Mouse (Mus musculus) spleen, embryonic (tissue): ENCODE measurements at regions not wholly inside any gene's neighbourhood (a gene's known extent, or its start where the extent isn't known, plus 50 kb on each side); places are given as distances from the start of the nearest gene placed in this dataset.

Source experiments
- CTCF ChIA-PET: fragments of 350-600 bp; sonication (Branson Sonifier 250); formaldehyde crosslinking; loops from one replicate; lab custom pipeline; 2022; lab: Charles Lee

GRCm38 (mm10) chr12:109272101-109272500 is 180.5 kb upstream of the Dlk1 start:
- CTCF ChIA-PET, result no interaction called here

DNA sequence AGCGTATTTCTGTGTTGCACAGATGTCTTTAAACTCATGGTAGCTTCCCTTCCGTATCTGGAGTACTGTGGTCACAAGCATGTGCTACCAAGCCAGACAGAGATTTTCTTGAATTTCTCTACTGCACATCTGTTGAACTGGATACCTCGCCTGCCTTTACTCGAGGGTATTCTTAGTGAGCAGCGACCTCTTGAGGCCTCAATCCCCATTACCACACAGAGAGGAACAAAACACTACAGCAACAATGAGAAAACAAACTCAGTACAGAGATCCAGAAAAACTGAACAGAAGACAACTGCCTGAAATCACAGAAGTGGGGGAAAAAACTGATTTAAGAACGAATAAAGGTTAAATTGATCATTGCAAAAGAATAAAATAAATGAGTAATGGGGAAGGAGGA is 137.8 kb upstream of the Dlk1 start:
- CTCF ChIA-PET, result no interaction called here

- CTCF ChIA-PET, result no interaction called here
Measured at GRCm38 (mm10) chr12:109325986-109326385, 126.6 kb upstream of the Dlk1 start.

DNA sequence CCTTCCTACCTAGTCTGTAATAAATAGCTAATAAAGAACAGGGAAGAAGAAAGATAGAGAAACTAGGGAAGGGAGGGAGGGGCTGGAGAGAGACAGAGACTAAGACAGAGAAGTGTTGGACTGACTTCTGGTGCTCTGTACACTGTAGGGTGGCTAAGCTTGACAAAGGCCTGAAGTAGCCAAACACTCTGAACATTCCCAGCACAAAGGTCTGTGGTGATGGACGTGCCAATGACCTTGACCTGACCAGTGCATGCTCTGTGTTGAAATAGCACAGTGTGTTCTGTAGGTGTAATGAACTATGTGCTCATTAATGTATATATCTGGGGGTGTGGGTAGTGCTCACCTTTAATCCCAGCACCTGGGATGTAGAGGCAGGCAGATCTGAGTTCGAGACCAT is 81.3 kb upstream of the Dlk1 start:
- CTCF ChIA-PET, result no interaction called here

- CTCF ChIA-PET, result no interaction called here
Measured at GRCm38 (mm10) chr12:109385794-109386193, 66.8 kb upstream of the Dlk1 start.

DNA sequence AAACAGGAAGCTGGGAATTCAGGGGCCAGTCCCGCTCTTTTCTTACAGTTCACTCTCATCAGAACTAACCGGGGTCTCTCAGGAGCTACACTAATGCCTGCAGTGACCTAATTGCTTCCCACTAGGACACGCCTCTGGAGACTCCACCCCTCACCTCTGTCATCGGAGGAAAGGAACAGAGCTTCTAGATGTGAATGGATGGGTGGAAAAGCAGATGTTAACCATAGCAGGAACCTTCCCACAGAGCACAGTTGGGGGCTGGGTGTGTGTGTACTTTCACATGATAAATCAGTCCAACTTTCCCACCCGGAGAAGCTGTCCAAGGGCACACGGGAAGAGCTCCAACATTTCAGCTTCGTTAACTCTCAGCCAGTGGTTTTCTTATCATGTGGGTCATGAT is 63.8 kb upstream of the Dlk1 start:
- CTCF ChIA-PET, result no interaction called here

- CTCF ChIA-PET, result no interaction called here
Measured at GRCm38 (mm10) chr12:109390388-109390920, 62.2 kb upstream of the Dlk1 start.

- CTCF ChIA-PET, result no interaction called here
Measured at GRCm38 (mm10) chr12:109390978-109391377, 61.6 kb upstream of the Dlk1 start.

DNA sequence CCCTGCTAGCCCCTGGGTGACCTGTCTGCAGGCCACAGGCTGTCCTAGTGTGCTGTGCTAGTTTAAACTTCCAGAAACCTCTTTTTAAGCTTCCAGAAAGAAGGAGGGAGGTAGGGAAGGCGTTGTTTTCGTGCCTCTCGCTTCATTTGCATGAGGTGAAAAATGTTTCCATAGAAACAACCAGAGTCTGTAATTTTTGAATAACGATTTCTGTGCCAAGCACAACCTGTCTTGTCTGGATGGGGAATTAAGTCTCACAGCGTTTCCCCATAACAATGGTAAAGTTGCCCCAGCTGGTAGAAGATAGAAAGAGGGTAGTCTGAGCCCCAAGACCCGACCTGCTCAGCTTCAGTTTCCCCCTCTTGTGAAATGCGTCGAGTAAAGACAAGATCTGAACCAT is 59.3 kb upstream of the Dlk1 start:
- CTCF ChIA-PET, result interaction anchor here (0.6 to 0.7 kb wide), 2 partner anchors 329 to 579 kb away, joined by 3 to 5 read pairs; no protein-coding TSS in a partner anchor

DNA sequence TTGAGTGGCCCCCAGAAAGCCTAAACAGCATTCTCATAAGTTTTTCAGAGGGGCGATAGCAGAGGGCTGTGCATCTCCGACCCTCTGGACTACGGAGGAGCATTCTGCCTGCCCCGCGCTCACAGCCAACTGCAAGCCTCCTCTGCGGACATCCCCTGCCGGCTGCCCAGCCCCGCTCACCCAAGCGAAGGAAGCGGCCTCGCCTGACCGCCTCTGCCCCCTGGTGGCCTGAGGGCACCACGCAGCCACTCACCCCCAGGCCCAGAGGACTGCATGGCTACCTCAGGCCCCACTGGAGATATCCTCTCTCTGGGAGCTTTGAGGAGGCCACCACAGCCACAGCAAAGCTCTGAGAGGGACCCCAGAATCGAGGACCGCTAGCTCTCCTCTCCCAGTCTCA is 58.8 kb upstream of the Dlk1 start:
- CTCF ChIA-PET, result interaction anchor here (0.6 to 0.7 kb wide), 2 partner anchors 330 to 579 kb away, joined by 3 to 5 read pairs; no protein-coding TSS in a partner anchor

DNA sequence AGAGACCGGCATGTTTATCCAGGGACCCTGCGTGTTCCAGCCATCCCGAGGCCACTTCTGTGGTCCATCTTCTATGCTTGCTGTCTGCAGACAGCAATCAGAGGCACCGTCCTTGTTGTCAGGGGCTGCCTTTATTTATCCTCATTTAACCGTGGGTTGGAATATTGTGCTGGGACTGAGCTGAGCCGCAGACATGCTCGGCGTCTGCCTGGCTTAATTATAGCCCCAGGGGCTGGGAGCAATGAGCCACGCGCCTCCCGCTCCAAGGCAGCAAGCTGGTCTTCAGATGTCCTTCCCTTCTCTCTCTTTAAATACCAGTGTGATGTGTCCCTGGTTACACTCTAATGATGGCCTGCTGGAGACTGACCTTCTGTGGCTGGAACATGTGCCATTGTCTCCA is 58.2 kb upstream of the Dlk1 start:
- CTCF ChIA-PET, result interaction anchor here (0.6 kb wide), 1 partner anchor 440 kb away, joined by 3 read pairs; no protein-coding TSS in a partner anchor

DNA sequence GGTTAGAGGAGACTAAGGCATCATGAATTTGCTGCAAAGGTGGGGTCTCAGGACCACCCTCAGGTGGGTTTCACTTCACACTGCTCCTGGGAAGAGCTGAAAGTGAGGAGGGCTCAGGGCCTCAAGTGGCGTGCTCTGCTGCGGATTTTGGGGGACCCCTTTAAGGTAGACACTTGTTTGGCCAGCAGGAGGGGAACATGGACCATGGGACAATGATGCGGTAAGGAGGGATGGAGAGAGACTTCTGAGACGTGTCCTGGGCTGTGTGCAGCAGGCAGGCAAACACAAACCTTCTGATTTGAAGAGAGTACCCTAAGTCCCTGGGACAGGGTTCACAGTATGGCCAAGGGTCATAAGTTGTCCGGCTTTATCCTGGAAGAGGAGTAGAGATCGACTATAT is 56.0 kb upstream of the Dlk1 start:
- CTCF ChIA-PET, result no interaction called here

GRCm38 (mm10) chr12:109397175-109398058 is 55.2 kb upstream of the Dlk1 start:
- CTCF ChIA-PET, result interaction anchor here (0.5 kb wide), 1 partner anchor 10 kb away, joined by 3 read pairs; no protein-coding TSS in a partner anchor

DNA sequence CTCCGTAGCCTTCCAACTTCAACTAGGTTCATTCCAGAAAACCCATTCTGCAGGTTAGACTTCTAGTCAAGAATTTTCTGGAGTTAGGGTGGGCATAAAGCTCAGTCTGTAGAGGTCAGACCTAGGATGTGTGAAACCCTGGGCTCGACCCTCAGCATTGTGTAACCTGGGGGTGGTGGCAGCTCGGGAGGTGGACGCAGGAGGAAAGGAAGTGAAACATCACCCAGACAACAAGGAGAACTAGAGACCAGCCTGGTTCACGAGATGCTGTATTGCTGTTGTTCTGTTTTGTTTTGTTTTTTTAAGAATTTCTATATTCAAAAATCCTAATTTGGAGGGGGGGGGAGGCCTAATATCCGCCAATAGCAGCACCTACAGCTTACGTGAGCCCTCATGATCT is 54.1 kb upstream of the Dlk1 start:
- CTCF ChIA-PET, result no interaction called here

- CTCF ChIA-PET, result no interaction called here
Measured at GRCm38 (mm10) chr12:109398951-109399350, 53.7 kb upstream of the Dlk1 start.

- CTCF ChIA-PET, result no interaction called here
Measured at GRCm38 (mm10) chr12:109399591-109399990, 53.0 kb upstream of the Dlk1 start.

DNA sequence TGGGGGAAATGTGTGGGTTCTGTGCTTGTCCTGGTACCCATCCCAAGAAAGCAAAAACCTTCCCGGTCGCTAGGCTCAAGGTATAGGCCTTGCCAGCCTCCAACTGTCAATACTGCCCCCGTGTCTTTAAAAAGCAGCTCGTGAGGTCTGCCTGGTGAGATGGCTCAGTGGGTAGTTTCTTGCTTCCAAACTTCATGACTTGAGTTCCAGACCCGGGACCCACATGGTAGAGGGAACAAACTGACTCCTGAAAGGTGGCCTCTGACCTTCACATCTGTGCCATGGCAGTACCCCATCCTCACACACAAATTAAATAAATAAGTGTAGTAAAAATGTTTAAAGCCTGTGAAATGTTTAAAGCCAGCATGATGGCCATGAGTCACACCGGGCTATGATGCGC is 52.6 kb upstream of the Dlk1 start:
- CTCF ChIA-PET, result no interaction called here

- CTCF ChIA-PET, result no interaction called here
Measured at GRCm38 (mm10) chr12:109400936-109401586, 51.6 kb upstream of the Dlk1 start.

- CTCF ChIA-PET, result no interaction called here
Measured at GRCm38 (mm10) chr12:109401696-109402095, 50.9 kb upstream of the Dlk1 start.

- CTCF ChIA-PET, result no interaction called here
Measured at GRCm38 (mm10) chr12:109402226-109402625, 50.4 kb upstream of the Dlk1 start.
